Comparison of ENCODE assay signal across 25 mouse cellular contexts in the genomic region with DNA sequence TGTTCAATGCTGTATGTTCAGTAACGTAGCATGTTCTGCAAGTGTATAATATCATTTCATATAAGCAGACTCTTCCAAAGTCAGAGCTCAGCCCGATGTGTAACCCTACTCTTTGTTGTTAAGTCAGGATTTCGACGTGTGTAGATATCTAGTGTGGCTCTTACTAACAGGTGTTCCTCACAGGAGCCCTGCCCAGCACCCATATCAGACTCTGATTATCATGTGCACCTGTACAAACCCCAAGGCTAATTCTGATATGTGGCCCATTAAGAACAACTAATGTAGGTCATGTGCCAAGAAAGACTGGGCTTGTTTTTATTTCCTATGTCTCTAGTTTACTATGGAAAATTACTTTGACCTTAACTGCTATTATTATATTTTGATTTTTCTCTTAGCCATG.
"Had no signal": no experiment of that assay in that cellular context is flagged by ENCODE, and none has a peak within 500 bp of the region (broad histone marks: within the 10 kb centered on the region; RNA-seq: fewer than 3 reads in every experiment).

No protein-coding gene starts in this region.

- H3K4me3 ChIP-seq: gastrocnemius, adult 2 months; heart, embryonic 10.5 days; heart, embryonic 12.5 days; hindbrain, embryonic 10.5 days; hindbrain, embryonic 13.5 days; hindbrain, embryonic 15.5 days; kidney, embryonic 15.5 days; layer of hippocampus, adult 2 months; left cerebral cortex, adult 2 months; limb, embryonic 10.5 days; limb, embryonic 12.5 days; liver, embryonic 13.5 days had no signal

- H3K27me3 ChIP-seq: heart, embryonic 12.5 days; hindbrain, embryonic 13.5 days; hindbrain, embryonic 15.5 days; kidney, embryonic 15.5 days; limb, embryonic 12.5 days; liver, embryonic 13.5 days had no signal

- H3K27ac ChIP-seq: gastrocnemius, adult 2 months; heart, embryonic 10.5 days; hindbrain, embryonic 10.5 days; hindbrain, embryonic 13.5 days; hindbrain, embryonic 15.5 days; hindbrain, postnatal 0 days; kidney, embryonic 15.5 days; kidney, postnatal 0 days; layer of hippocampus, adult 2 months; left cerebral cortex, adult 2 months; limb, embryonic 10.5 days; limb, embryonic 12.5 days; liver, embryonic 13.5 days had no signal

- H3K4me1 ChIP-seq: heart, embryonic 10.5 days; heart, embryonic 12.5 days; hindbrain, embryonic 10.5 days; hindbrain, embryonic 13.5 days; hindbrain, embryonic 15.5 days; kidney, embryonic 15.5 days; limb, embryonic 10.5 days; limb, embryonic 12.5 days; liver, embryonic 13.5 days had no signal

- H3K9me3 ChIP-seq: heart, embryonic 10.5 days; heart, embryonic 12.5 days; hindbrain, embryonic 10.5 days; hindbrain, embryonic 13.5 days; hindbrain, embryonic 15.5 days; kidney, embryonic 15.5 days; limb, embryonic 10.5 days; liver, embryonic 13.5 days had no signal

- H3K4me2 ChIP-seq: heart, embryonic 12.5 days; hindbrain, embryonic 13.5 days; hindbrain, embryonic 15.5 days; kidney, embryonic 15.5 days; limb, embryonic 12.5 days; liver, embryonic 11.5 days; liver, embryonic 13.5 days had no signal

- ATAC-seq: hindbrain, postnatal 0 days had no signal

- H3K36me3 ChIP-seq: heart, embryonic 10.5 days; heart, embryonic 12.5 days; hindbrain, embryonic 10.5 days; hindbrain, embryonic 13.5 days; hindbrain, embryonic 15.5 days; kidney, embryonic 15.5 days; limb, embryonic 10.5 days; limb, embryonic 12.5 days; liver, embryonic 13.5 days had no signal

- H3K9ac ChIP-seq: heart, embryonic 12.5 days; hindbrain, embryonic 13.5 days; hindbrain, embryonic 15.5 days; kidney, embryonic 15.5 days; limb, embryonic 12.5 days; liver, embryonic 13.5 days had no signal

- DNase-seq: gastrocnemius, adult 2 months; gastrocnemius, postnatal 10 days; gastrocnemius, postnatal 25 days; heart, adult 18-20 months; heart, postnatal 10 days; heart, postnatal 4 days; kidney, adult 18-20 months; kidney, adult 9 months; kidney, postnatal 25 days; kidney, postnatal 4 days; liver; liver, embryonic 13.5 days had no signal
